Mouse (Mus musculus) cerebellum, adult 2 months (tissue): ENCODE measurements around the gene Grik1. TPM values are rescaled to one million over a fixed set of nuclear protein-coding genes. Genes with fewer than 3 reads are reported as not detected.

Source experiments
- DNase-seq, 2 experiments: peaks; one replicate each; pipeline ENCODE4 v3.0.0; 2021
- H3K27ac ChIP-seq: fragments of 200-500 bp; 2 replicates; pipeline ENCODE4 v1.5.1; 2012; ENCODE audit warnings: low read length, control low read depth, inconsistent platforms; ENCODE audit not compliant: insufficient read depth
- H3K27me3 ChIP-seq: fragments of 200-500 bp; 2 replicates; pipeline ENCODE4 v1.6.1; 2012; ENCODE audit warnings: inconsistent platforms, mild to moderate bottlenecking, low read length, moderate library complexity; ENCODE audit not compliant: control insufficient read depth, insufficient read depth
- H3K4me1 ChIP-seq: fragments of 200-500 bp; 2 replicates; pipeline ENCODE4 v1.6.1; 2011; ENCODE audit warnings: low read length; ENCODE audit not compliant: control insufficient read depth, insufficient read depth
- H3K4me3 ChIP-seq: fragments of 200-500 bp; replicated peaks from 2 replicates; pipeline ENCODE3; 2011; ENCODE audit warnings: mild to moderate bottlenecking, low read depth, low read length, control low read depth; ENCODE audit not compliant: insufficient read depth
- CTCF ChIP-seq: fragments of 200-500 bp; IDR thresholded peaks from 2 replicates; pipeline ENCODE4 v1.5.1; 2011; ENCODE audit warnings: low read depth, mild to moderate bottlenecking, control low read depth, low read length, moderate library complexity, borderline replicate concordance; ENCODE audit not compliant: insufficient read depth
- POLR2A ChIP-seq: fragments of 200-500 bp; IDR thresholded peaks from 2 replicates; pipeline ENCODE4 v1.6.1; 2011; ENCODE audit warnings: low read length, control low read depth, borderline replicate concordance; ENCODE audit not compliant: insufficient read depth
- WGBS: fragments of 180-500 bp; shearing (Covaris S2); methylation state at CpG from one replicate; pipeline ENCODE4 v1.1.7; 2018; 5-methylcytosine and 5-hydroxymethylcytosine counted together
- polyA plus RNA-seq: library from polyadenylated mRNA; depleted of rRNA; stranded (reverse); fragments of >200 nt; gene quantifications from 2 replicates; pipeline ENCODE4 v1.2.3, GENCODE M21; 2012; rRNA removed

The Grik1 gene
- polyA plus RNA-seq, 1 experiment = 16.8 TPM

- TF ChIP-seq POLR2A = no peak
- TF ChIP-seq CTCF = no peak
- 66% methylated on average over 6 of the region's 6 CpGs for WGBS
These were observed 425.5 kb downstream of the Grik1 start for GRCm38 (mm10) chr16:87864526-87864925.

DNA sequence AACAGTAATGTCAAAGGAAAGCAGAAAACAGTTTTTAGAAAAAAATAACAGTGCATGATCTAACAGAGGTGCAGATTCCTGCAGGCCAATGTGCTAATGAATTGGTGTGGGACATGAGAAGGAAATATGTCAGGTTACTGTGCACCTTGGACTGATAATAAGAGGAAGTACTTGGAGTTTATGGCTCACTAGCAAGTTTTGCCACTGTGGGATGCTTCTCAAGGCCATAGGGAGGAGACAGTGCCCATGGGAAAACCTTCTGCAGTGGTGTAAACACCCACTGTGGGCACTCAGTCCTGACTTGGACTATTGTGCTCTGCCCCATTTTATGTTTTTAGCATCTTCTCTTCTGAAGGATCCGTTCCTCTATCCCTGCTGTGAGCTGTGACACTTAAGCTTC is 428.3 kb downstream of the Grik1 start:
- TF ChIP-seq CTCF (no peak), POLR2A (no peak)
- H3K4me1 ChIP-seq = no peaks in the 10 kb centered on the region
- WGBS = 23% methylated on average over 1 of the region's 1 CpGs
- H3K27me3 ChIP-seq = no peaks in the 10 kb centered on the region
- H3K27ac ChIP-seq = no peak overlapping the region
- H3K4me3 ChIP-seq = no peak overlapping the region
- no peak for DNase-seq

More at GRCm38 (mm10) chr16:87864526-87864925, 425.5 kb downstream of the Grik1 start:
- H3K4me3 ChIP-seq = no peak overlapping the region
- DNase-seq = no peak
- H3K27me3 ChIP-seq = no peaks in the 10 kb centered on the region
- H3K27ac ChIP-seq = no peak overlapping the region
- H3K4me1 ChIP-seq = no peaks in the 10 kb centered on the region

DNA sequence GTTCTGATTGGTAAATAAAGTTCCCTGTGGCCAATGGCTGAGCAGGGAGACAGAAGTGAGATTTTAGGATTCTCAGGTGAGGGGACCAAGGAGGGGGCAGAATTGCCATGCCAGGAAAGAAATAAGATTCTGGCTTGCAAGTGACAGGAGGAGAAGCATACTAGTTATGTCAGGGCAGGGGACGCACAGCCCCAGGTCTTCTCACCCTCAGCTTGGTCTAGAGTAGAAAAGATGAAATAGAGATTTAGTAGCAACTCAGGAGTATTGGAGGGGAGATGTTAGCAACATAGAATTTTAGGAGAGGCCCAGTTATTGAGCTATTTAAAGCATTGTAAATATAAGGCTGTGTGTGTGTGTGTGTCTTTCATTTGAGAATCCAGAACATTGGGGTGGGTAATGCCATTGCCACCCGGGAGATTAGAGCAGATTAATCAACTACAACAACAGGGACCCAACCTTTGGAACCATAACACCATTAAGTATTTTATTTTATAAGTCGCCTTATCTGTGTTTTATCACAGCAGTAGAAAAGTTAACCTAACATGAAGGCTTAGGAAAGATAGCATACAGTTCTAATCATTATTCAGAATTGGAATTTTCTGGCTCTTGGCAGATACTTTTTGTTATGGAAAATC is 436.5 kb downstream of the Grik1 start:
- DNase-seq = no peak
- Histone ChIP-seq H3K4me1 (no peaks in the 10 kb centered on the region), H3K27ac (no peak overlapping the region), H3K4me3 (no peak overlapping the region), H3K27me3 (no peaks in the 10 kb centered on the region)
- 96% methylated on average over 3 of the region's 3 CpGs for WGBS
- TF ChIP-seq CTCF (no peak), POLR2A (no peak)

DNA sequence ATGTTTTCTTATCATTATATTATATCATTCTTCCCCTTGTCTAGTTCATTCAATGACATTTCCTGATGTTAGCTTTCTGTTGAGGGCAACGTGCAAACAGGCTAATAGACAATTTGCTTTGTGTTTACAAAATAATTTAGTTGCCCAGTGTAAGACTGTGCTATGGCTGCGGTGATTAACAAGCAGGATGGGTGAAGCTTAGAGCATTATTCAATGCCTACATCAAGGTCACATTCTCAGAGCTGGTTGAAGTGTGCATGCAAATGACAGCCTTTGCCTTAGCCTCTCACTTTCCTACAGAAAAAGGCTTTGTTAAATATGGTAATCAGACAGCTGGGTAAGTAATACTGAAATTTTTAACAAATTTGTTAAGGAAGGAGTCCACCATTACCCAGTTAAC is 438.5 kb downstream of the Grik1 start:
- no peak overlapping the region for H3K27ac ChIP-seq

DNA sequence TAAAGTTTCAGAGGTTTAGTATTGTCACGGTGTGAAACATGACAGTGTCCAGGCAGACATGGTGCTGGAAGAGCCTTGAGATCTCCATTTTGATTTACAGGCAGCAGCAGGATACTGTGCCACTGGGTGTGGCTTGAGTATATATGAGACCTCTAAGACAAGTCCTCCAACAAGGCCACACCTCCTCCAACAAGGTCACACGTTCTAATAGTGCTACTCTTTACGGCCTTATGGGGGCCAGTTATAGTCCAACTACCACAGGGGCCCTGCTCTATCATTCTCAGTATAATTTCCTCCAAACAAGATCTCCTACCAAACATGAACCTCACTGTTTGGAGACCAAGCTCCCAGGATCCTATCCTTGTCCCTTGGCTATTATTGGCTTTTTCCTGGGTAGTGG is 441.3 kb downstream of the Grik1 start:
- H3K27ac ChIP-seq = no peak overlapping the region
- H3K27me3 ChIP-seq = no peaks in the 10 kb centered on the region
- WGBS = 85% methylated on average over 3 of the region's 3 CpGs
- no peak for TF ChIP-seq CTCF
- H3K4me1 ChIP-seq = no peaks in the 10 kb centered on the region
- no peak for DNase-seq
- no peak overlapping the region for H3K4me3 ChIP-seq

More for the DNA sequence above, 438.5 kb downstream of the Grik1 start:
- H3K4me3 ChIP-seq = no peak overlapping the region
- H3K27me3 ChIP-seq = no peaks in the 10 kb centered on the region
- 83% methylated on average over 2 of the region's 2 CpGs for WGBS
- no peak for DNase-seq
- no peaks in the 10 kb centered on the region for H3K4me1 ChIP-seq
- TF ChIP-seq CTCF = no peak
- TF ChIP-seq POLR2A = no peak

Other genes starting within 250 kb of the Grik1 start
- gene Cldn17, start 216.7 kb upstream of the Grik1 start, polyA plus RNA-seq = 0.08 and 0.14 TPM in 2 replicates